Mouse (Mus musculus): Measurements from ENCODE around the gene Adgra3.

Gene Adgra3

GRCm38 (mm10) chr5:50031288-50031687, 27.5 kb downstream of the Adgra3 start:
- no peak for DNase-seq

DNA sequence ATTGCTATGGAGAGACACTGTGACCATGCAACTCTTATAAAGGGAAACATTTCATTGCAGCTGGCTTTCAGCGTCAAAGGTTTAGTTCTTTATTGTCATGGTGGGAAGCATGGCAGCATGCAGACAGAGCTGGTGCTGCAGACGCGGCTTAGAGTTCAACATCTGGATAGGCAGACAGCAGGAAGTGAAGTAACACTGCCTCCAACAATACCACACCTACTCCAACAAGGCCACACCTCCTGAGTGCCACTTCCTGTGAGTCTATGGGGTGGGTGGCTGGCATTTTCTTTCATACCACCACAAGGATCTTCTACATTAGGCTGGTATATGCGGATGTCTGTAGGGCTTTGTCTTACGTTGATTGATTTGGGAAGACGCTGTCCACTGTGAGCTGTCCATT, 29.1 kb downstream of the Adgra3 start:
- no peak for DNase-seq

DNA sequence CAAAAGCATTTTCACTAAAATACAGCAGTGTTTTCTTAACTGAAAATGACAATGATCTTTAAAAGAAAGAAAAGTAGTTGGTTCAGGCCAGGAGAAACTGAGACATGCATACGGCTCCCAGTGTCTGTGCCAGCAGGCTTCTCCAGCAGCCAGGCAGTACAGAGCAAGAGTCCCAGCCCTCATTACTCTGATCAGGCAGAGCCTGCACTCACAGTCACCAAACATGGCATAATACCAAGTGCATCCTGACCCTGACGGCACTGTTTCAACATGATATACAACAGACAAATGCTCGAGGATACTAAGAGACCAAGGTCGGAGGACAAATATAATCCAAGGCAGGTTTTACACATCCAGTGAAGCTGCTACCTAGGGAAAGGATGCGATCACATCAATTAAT, 31.2 kb downstream of the Adgra3 start:
- no peak for DNase-seq

DNA sequence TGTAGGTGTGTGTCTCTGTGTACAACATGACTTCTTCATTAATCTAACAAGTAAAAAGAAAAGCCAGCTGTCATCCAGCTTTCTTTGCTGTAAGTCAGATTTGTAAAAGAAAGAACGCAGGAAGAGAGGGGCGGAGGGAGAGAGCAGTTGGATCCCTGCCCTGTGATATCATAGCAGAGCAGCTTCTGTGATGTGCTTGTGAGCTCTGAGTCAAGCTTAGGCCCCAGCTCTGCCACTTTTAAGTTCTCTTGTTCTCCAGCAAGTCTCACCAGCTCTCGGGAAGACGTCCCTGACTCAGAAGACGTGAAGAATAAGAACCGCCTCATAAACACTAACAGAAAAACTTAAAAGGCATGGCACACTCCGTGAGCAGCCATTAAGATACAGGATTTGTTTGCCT, 31.8 kb downstream of the Adgra3 start:
- no peak for DNase-seq

DNA sequence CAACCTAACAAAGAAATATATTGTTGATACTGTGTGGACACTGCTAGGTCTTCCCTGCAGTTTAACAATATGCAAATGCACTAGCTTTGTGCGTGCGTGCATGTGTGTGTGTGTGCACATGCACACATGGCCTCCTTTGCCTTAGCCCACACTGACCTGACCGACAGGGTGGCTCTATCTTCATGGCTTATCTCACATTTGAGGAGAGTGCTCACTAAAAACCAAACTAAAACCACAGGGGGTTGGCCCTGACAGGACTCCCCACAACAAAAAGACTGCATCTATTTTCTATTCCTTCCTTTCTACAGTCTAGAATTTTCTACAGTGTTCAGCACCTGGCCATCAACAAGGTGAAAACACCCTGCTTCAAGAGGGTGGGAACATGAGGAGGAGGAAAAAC, 32.7 kb downstream of the Adgra3 start:
- no peak for DNase-seq

DNA sequence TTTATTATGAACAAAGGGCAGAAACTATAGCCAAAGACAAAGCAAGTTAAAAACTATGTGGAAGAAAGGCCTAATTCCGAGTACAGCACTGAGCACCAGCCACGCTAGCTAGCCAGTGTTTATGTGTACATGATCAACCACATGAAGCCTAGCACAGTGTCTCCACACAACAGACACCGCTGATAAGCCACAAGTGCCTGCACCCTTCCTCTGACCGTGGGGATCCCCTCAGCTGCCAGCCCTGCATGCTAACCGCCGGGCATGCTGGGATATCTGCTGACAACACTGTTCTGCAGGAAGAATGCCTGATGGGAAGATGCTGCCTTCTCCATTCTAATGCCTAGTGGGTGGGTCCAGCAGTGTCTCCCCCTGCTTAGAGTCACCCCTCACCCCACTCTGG, 34.7 kb downstream of the Adgra3 start:
- no peak for DNase-seq

DNA sequence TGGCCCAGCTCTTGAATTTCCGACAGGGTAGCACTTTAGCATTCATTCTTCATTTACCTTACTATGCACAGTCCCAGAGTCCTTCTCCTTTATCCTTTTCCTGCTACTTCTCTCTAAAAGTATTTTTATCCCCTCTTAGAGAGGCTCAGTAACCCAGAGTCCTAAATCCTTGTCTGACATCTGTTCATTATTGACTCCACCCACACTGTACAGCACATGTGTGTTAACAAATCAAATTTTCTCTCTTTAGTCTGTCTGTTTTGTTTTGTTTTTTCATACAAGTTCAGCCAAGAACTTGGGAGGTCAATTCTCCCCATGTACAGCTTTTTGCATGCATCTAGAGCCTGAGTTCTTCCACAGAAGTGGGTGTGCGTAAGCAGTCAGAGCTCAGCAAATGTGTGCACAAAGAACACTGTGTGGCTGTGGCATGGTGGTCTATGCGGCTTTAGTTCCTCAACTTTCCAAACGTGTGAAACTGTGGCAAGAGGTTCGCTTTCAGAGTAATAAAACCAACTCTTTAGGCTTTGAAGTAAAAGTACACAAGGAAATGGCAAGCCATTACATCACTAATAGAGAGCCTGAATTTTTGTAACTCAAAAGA, 42.7 kb downstream of the Adgra3 start:
- no peak for DNase-seq

- no peak for DNase-seq
Observed at GRCm38 (mm10) chr5:50015147-50015697, 43.6 kb downstream of the Adgra3 start.

DNA sequence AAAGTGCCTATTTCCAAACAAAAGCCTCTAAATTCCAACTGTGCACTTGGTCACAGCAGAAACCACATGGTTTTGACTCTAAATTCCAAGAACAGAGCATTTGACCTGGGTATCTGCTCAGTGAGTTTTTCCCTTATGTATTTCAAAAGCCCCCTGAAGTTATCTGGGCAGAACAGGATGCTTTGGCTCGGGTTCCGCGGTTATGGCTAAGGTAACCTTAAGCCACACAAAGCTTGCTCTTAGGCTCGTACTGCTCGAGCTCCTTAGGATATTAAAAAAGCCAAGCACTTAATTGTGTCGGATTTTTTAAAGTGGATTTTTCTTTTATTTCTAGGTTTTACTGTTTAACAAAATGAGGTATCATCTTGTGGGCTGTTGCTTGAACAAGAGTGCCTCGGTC, 44.1 kb downstream of the Adgra3 start:
- DNase-seq = no peak

- no peak for DNase-seq
Observed at GRCm38 (mm10) chr5:50013965-50014364, 44.8 kb downstream of the Adgra3 start.

DNA sequence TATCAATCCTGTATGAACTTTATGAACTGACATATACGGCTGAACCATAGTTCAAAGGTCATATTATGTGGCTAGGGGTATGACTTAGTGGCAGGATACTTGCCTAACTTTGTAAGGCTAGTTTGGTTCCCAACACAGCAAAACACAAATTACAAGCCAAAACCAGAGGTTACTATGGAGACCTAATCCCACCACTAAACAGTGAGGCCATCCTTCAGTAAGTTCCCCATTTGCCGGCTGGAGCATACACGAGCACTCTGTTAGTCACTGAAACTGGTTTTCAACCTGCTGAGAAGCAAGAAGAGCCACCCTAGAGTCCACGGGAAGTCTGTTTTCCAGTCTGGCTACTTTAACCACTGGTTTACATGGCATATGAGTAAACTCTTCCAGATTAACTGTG, 50.0 kb downstream of the Adgra3 start:
- no peak for DNase-seq

DNA sequence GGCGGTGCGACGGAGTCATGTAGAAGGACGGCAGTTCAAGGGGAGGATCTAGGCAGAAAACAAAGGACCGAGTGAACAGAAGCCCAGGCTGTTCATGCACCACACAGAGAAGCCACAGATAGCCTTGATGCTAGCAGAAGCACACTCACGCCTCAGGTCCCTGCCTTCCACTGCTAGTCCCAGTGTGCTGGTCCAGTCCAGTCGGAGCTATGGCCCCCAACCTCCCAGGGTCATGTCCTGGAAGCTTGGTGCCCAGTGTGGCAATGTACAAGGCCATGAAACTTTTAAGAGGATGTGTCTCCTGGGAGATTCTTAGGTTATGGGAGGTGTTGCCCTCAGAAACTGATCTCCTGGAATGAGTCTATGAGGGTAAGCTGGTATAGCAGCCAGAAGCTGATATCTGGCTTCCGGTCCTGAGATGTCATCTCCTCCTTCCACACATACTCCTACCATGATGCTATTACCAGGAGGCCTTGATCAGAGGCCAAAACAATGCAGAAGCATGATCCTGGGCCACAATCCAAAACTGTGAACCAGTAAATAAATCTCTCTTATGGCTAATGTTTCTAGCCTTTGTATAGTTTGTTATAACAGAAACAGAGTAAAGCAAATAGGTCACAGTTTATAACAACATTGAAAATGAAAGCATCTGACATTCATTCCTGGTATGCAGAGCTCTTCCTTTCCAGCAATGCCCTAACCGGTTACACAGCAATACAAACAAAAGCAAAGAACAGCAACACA, 51.7 kb downstream of the Adgra3 start:
- DNase-seq = no peak

- peak; percentile 42 for DNase-seq
Observed at GRCm38 (mm10) chr5:50002269-50002668, 56.5 kb downstream of the Adgra3 start.

DNA sequence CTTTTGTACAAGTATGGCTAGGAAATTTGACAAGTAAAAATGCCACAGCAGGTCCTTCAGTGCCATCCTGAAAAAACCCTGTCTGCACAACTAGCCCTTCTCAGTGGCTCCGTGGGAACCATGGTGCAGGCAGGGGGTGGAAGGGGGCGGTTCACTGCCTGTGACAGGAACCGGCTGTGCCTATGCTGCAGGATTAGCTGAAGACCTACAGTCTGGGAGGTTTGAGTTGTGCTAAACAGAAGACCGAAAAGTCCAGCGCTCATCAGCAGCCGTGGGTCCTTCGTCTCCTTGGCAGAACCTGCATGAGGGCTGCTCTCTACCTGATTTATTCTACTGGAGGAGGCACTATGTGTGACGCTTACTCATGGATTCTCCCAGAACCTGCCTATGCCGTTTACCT, 59.0 kb downstream of the Adgra3 start:
- DNase-seq = no peak

GRCm38 (mm10) chr5:49997019-49997418, 61.8 kb downstream of the Adgra3 start:
- no peak for DNase-seq

DNA sequence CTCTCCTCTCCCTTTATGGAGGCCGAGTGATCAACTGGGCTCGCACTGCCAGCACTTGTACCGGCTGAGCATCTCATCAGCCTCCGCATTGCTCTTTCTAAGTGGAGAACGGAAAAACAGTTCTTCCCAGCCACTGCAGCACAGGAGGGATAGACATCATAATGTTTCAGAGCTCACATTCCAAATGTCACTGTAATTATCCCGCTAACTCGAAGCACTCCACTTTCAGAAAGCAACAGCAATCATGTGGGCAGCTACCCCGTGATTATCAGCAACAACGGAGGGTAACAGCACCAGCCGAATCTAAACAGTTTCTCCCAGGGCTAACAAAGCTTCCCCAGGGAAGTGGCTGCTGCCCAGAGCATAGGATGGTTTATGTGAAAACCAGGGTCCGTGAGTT, 62.3 kb downstream of the Adgra3 start:
- DNase-seq = no peak

- DNase-seq = no peak
Observed at GRCm38 (mm10) chr5:49990737-49991323, 68.0 kb downstream of the Adgra3 start.

DNA sequence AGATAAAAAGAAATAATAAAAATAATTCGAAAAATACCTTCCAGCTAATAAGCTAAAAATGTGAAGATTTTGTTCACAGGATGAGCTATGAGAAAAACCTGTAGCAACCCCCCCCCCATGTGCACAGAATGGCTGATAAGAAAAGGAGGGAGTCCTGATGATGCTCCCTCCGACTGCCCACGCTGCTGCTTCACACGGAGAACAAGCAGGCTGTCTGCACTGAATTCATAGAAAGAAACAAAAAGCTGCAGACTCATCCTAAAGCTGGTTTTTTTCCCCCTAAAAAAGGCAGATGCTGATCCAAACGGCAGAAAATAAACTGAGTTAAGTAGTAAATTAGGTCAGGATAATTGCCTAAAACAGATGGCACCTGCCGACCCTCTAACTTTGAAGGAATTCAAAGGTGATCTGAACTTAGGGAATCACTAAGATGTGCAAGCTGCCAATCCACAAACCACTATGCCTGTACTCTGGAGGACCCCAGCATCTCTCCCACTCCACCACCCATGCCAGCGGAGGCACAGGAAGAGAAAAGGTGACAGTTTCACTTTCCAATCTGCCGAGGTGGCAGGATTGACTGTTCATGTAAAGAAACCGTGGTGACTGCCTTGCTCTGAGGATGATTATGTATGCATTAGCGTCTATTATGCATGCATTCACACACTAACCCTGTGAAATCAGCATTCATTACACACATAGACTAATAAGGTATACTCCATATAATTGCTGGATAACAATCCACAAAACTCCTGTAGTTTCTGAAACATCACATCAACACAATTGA, 70.6 kb downstream of the Adgra3 start:
- DNase-seq = no peak

GRCm38 (mm10) chr5:49980727-49981126, 78.1 kb downstream of the Adgra3 start:
- no peak for DNase-seq

GRCm38 (mm10) chr5:49979246-49979645, 79.6 kb downstream of the Adgra3 start:
- DNase-seq = no peak

- peak; percentile 69 for DNase-seq
Observed at GRCm38 (mm10) chr5:49975971-49976370, 82.8 kb downstream of the Adgra3 start.

DNA sequence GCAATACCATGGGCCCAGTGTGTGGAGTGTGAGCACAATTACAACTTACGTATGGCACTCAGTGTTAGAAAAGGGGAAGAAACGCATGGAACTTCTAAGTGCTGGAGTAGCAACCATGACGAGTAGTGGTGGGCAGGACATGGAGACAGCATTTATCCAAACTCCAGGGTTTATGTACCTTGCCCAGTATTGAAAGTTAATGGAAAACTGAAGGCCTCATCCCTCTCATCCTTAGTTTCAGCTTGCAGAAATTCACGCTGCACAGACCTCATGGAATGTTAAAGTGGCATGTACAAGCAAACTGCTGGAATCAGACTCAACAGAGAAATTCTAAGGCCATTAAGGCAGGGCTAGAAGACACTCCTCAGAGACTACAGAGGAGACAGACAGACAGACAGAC, 84.6 kb downstream of the Adgra3 start:
- no peak for DNase-seq

DNA sequence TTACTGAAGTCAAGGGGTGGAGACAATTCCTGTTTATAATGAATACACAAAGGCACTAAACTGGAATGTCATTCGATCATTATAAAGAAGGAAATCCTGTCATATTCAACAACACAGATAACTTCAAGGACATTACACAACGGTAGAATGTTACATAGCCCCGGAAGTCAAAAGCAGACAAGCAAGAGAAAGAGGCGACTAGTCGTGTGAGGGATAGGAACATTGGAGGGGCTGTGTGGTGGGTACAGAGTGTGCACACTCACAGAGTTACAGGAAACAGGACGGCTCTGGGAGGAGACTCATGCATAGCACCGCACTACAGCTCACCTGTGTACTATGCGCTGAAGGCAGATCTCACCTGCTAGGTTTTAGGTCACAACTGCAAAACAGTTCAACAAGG, 89.1 kb downstream of the Adgra3 start:
- no peak for DNase-seq

Data from embryo, embryonic 11 days (tissue).